Mouse (Mus musculus) natural killer cell, adult 2 months (primary cell): ENCODE measurements at regions not wholly inside any gene's neighbourhood (a gene's known extent, or its start where the extent isn't known, plus 50 kb on each side); places are given as distances from the start of the nearest gene placed in this dataset.

Source experiments
- DNase-seq, 2 experiments: peaks; one replicate each; pipeline ENCODE4 v3.0.0; 2022; ENCODE audit warnings: low spot score in 2 of 2

- no peak for DNase-seq
Measured at GRCm38 (mm10) chr9:63850316-63850693, 92.5 kb upstream of the Smad3 start.

- DNase-seq: peak in 1 of 2 experiments; percentile 23
Measured at GRCm38 (mm10) chr9:63849564-63850315, 91.9 kb upstream of the Smad3 start.

- peak; percentile 66 to 77 for DNase-seq
Measured at GRCm38 (mm10) chr9:63843883-63844485, 86.2 kb upstream of the Smad3 start.

GRCm38 (mm10) chr9:63843431-63843830 lies 85.6 kb upstream of the Smad3 start:
- DNase-seq: no peak

- no peak for DNase-seq
Measured at GRCm38 (mm10) chr9:63841102-63841501, 83.3 kb upstream of the Smad3 start.

GRCm38 (mm10) chr9:63838996-63839772 lies 81.4 kb upstream of the Smad3 start:
- no peak for DNase-seq

GRCm38 (mm10) chr9:63837552-63837951 lies 79.8 kb upstream of the Smad3 start:
- DNase-seq: no peak

- no peak for DNase-seq
Measured at GRCm38 (mm10) chr9:63836565-63837284, 78.9 kb upstream of the Smad3 start.

GRCm38 (mm10) chr9:63836036-63836435 lies 78.2 kb upstream of the Smad3 start:
- no peak for DNase-seq

- no peak for DNase-seq
Measured at GRCm38 (mm10) chr9:63834416-63834815, 76.6 kb upstream of the Smad3 start.

- DNase-seq: no peak
Measured at GRCm38 (mm10) chr9:63818163-63818562, 60.4 kb upstream of the Smad3 start.

- peak; percentile 31 to 47 for DNase-seq
Measured at GRCm38 (mm10) chr9:63816540-63816939, 58.7 kb upstream of the Smad3 start.

GRCm38 (mm10) chr9:63809901-63810587 lies 52.2 kb upstream of the Smad3 start:
- DNase-seq: no peak
